Mouse (Mus musculus): ENCODE measurements around the gene Mtmr12. TPM values are rescaled to one million over a fixed set of nuclear protein-coding genes. Genes with fewer than 3 reads are reported as not detected.
A peak's percentile ranks its signal among the peaks of the same experiment; 100 is the strongest.
"Not testable (repeated sequence)": the region's sequence is repeated elsewhere in the genome, so short reads cannot be mapped to it uniquely, and the experiment has no call there.

The Mtmr12 gene
- 10 to 100 TPM; 19.5 TPM for total RNA-seq (2021)
- long read RNA-seq, experiment 1, full-length matches to known transcripts = 7 of 15 reads
- long read RNA-seq, experiment 1, partial matches to known transcripts = 5 of 15 reads
- long read RNA-seq, experiment 1, other reads (novel, unspliced or antisense) = 3 of 15 reads
- long read RNA-seq, experiment 2, full-length matches to known transcripts = 8 of 12 reads
- long read RNA-seq, experiment 2, partial matches to known transcripts = 0 of 12 reads
- long read RNA-seq, experiment 2, other reads (novel, unspliced or antisense) = 4 of 12 reads

- DNase-seq = peak; percentile 100
Observed at GRCm38 (mm10) chr15:12204319-12205159, at the start of gene Mtmr12. TSS of gene Mtmr12 (plus strand) at chr15:12205028.

GRCm38 (mm10) chr15:12178126-12178525 is 26.7 kb upstream of the Mtmr12 start:
- no peak for DNase-seq

GRCm38 (mm10) chr15:12181181-12181805 is 23.5 kb upstream of the Mtmr12 start:
- DNase-seq = not testable (repeated sequence)

GRCm38 (mm10) chr15:12193880-12194816 is 10.7 kb upstream of the Mtmr12 start:
- DNase-seq = peak; percentile 49

GRCm38 (mm10) chr15:12194817-12195735 is 9.8 kb upstream of the Mtmr12 start:
- no peak for DNase-seq

GRCm38 (mm10) chr15:12195966-12196365 is 8.9 kb upstream of the Mtmr12 start:
- no peak for DNase-seq

GRCm38 (mm10) chr15:12196410-12197191 is 8.2 kb upstream of the Mtmr12 start:
- peak; percentile 75 for DNase-seq

GRCm38 (mm10) chr15:12197361-12197760 is 7.5 kb upstream of the Mtmr12 start:
- no peak for DNase-seq

- no peak for DNase-seq
Observed at GRCm38 (mm10) chr15:12200021-12200420, 4.8 kb upstream of the Mtmr12 start.

- no peak for DNase-seq
Observed at GRCm38 (mm10) chr15:12201856-12202255, 3.0 kb upstream of the Mtmr12 start.

- no peak for DNase-seq
Observed at GRCm38 (mm10) chr15:12202456-12202855, 2.4 kb upstream of the Mtmr12 start.

- DNase-seq = not testable (repeated sequence)
Observed at GRCm38 (mm10) chr15:12203008-12203407, 1.8 kb upstream of the Mtmr12 start.

- no peak for DNase-seq
Observed at GRCm38 (mm10) chr15:12203512-12204318, 1.1 kb upstream of the Mtmr12 start.

GRCm38 (mm10) chr15:12205160-12205901 is 503 bp downstream of the Mtmr12 start:
- DNase-seq = no peak

GRCm38 (mm10) chr15:12205902-12206645 is 1.2 kb downstream of the Mtmr12 start:
- no peak for DNase-seq

- DNase-seq = no peak
Observed at GRCm38 (mm10) chr15:12206646-12207222, 1.9 kb downstream of the Mtmr12 start.

- DNase-seq = no peak
Observed at GRCm38 (mm10) chr15:12207556-12208090, 2.8 kb downstream of the Mtmr12 start.
